Mouse (Mus musculus): ENCODE measurements at regions not wholly inside any gene's neighbourhood (a gene's known extent, or its start where the extent isn't known, plus 50 kb on each side); places are given as distances from the start of the nearest gene placed in this dataset.

DNA sequence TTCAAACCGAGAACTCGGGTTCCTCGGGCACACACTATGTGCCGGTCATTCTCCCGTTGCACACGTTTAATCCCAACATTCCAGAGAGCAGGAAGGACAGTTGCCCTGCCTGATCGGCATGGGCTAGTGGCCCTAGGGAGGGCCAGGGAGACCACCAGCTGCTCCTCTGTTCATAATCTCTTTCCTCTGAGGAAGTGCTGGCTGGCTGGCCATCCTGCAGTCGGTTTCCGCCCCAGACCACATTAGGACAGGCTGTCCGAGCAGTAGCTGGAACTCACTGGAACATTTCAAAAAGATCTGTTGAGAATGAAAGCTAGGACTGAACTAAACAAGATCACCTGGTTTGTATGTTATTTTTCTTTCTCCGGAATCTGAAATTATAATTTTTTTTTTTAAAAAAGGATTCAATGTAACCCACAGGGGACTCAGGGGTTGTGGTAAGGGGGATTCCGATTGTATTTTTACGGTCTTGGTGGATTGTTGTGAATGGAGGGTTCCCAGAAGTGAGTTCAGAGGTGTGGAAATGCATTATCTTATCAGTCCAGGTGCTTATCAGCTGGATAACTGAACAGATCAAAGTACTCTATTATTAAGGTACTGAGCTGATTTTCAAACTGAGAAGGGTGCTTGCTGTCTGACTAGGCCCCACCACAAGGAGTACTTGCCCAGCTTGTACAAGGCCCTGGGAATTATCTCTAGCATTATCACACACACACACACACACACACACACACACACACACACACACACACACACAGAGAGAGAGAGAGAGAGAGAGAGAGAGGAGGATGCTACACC is 131.4 kb downstream of the Ly86 start:
- no peak for TF ChIP-seq CTCF (IDR thresholded peaks at IDR 0.05; ENCODE audit: control insufficient read depth, insufficient read depth, insufficient replicate concordance, low read depth, low read length)
- no peak for TF ChIP-seq POLR2A (IDR thresholded peaks at IDR 0.05; ENCODE audit: control insufficient read depth, low read depth, low read length)

All from testis, adult 2 months (tissue).